Mouse (Mus musculus) liver, adult 2 months (tissue): ENCODE results near the gene Bud31.

Experiments
- CTCF ChIP-seq: fragments of 200-500 bp; IDR thresholded peaks from 2 replicates; pipeline ENCODE4 v1.5.1; 2011; ENCODE audit warnings: low read depth, low read length, control low read depth
- POLR2A ChIP-seq: fragments of 200-500 bp; IDR thresholded peaks from 2 replicates; pipeline ENCODE4 v1.6.1; 2011; ENCODE audit warnings: low read length, control low read depth; ENCODE audit not compliant: insufficient read depth; ENCODE audit errors: extremely low read depth

DNA sequence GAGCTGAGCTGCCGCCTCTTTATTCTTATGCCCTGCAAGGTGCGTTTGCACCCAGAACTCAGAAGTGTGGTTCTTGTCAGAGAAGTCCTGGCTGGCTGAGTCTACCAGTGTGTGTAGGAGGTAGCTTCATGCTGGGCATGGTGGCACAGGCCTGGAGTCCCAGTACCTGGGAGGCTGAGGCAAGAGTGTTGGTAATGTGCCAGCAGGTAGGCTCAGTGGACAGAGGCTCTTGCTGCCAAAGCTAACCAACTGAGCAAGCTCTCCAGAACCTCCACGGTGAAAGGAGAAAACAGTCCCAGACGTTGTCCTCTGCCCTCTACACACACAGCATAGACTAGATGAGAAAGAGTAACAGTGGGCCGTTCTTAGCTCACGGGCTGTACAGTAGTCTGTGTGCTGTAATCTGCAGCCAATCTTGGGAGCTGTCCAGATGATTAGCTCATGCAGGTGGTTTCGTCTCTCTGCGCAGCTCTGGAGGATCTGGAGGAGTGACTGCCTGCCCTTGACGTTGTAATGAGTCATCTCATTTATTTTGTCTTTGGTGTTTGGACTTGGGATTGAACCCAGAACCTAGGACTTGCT, 34.4 kb upstream of the Bud31 start:
- no peak for TF ChIP-seq POLR2A
- no peak for TF ChIP-seq CTCF
